Mouse (Mus musculus) limb, embryonic 10.5 days (tissue): Measurements from ENCODE around the gene Man1c1. TPM values are rescaled to one million over a fixed set of nuclear protein-coding genes. Genes with fewer than 3 reads are reported as not detected.

ENCODE experiments used
- DNase-seq: peaks from one replicate; pipeline ENCODE4 v3.0.0-alpha.2; 2017; ENCODE audit warnings: low spot score
- H3K27ac ChIP-seq: fragments of 300-500 bp; sonication (generic); 2 replicates; pipeline ENCODE4 v1.5.1; 2016; ENCODE audit warnings: mild to moderate bottlenecking
- H3K27me3 ChIP-seq: fragments of 300-500 bp; sonication (generic); 2 replicates; pipeline ENCODE4 v1.6.1; 2016; ENCODE audit warnings: low read depth, mild to moderate bottlenecking; ENCODE audit not compliant: poor library complexity, severe bottlenecking
- H3K36me3 ChIP-seq: fragments of 300-500 bp; sonication (generic); 2 replicates; pipeline ENCODE4 v1.6.1; 2016; ENCODE audit warnings: mild to moderate bottlenecking, moderate library complexity
- H3K4me1 ChIP-seq: fragments of 300-500 bp; sonication (generic); 2 replicates; pipeline ENCODE4 v1.6.1; 2016
- H3K4me3 ChIP-seq: fragments of 300-500 bp; sonication (generic); 2 replicates; pipeline ENCODE4 v1.5.1; 2016; ENCODE audit warnings: mild to moderate bottlenecking, moderate library complexity
- H3K9me3 ChIP-seq: fragments of 300-500 bp; sonication (generic); replicated peaks from 2 replicates; pipeline ENCODE4 v1.6.1; 2016; ENCODE audit warnings: mild to moderate bottlenecking
- WGBS: fragments of 180-500 bp; shearing (Covaris S2); methylation state at CpG from one replicate; pipeline ENCODE4 v1.1.7; 2016; 5-methylcytosine and 5-hydroxymethylcytosine counted together
- polyA plus RNA-seq: library from polyadenylated mRNA; unstranded; fragments of >200 nt; fragmentation: Nextera tagmentation; extraction: Ambion mirVana; gene quantifications from 2 replicates; pipeline ENCODE4 v1.2.1, GENCODE M21; 2016

Man1c1 gene
- polyA plus RNA-seq, 1 experiment from 2014 or later: 2.0 TPM

- H3K27me3 ChIP-seq: no peaks in the 10 kb centered on the region
- 87% methylated on average over 5 of the region's 5 CpGs for WGBS
- no peaks in the 10 kb centered on the region for H3K9me3 ChIP-seq
- DNase-seq: no peak
- no peak overlapping the region for H3K27ac ChIP-seq
- H3K4me1 ChIP-seq: no peaks in the 10 kb centered on the region
- H3K36me3 ChIP-seq: peaks cover 98% of the 10 kb centered on the region
- no peak overlapping the region for H3K4me3 ChIP-seq
These were observed 177.9 kb downstream of the Man1c1 start for GRCm38 (mm10) chr4:134526220-134526619.

- Histone ChIP-seq H3K4me3 (no peak overlapping the region), H3K9me3 (no peaks in the 10 kb centered on the region), H3K4me1 (no peaks in the 10 kb centered on the region), H3K36me3 (peaks cover 98% of the 10 kb centered on the region), H3K27me3 (no peaks in the 10 kb centered on the region), H3K27ac (no peak overlapping the region)
- 84% methylated on average over 5 of the region's 5 CpGs for WGBS
- no peak for DNase-seq
These were observed 178.3 kb downstream of the Man1c1 start for GRCm38 (mm10) chr4:134525806-134526205.

GRCm38 (mm10) chr4:134523447-134523846, 180.6 kb downstream of the Man1c1 start:
- Histone ChIP-seq H3K27me3 (no peaks in the 10 kb centered on the region), H3K4me3 (no peak overlapping the region), H3K9me3 (no peaks in the 10 kb centered on the region), H3K4me1 (no peaks in the 10 kb centered on the region), H3K36me3 (peaks cover 94% of the 10 kb centered on the region), H3K27ac (no peak overlapping the region)
- WGBS: 92% methylated on average over 4 of the region's 4 CpGs
- no peak for DNase-seq

- DNase-seq: no peak
- Histone ChIP-seq H3K9me3 (no peaks in the 10 kb centered on the region), H3K4me1 (no peaks in the 10 kb centered on the region; the same call in 1 of the 2 replicates), H3K27me3 (no peaks in the 10 kb centered on the region), H3K36me3 (peaks cover 74% of the 10 kb centered on the region), H3K27ac (no peak overlapping the region), H3K4me3 (no peak overlapping the region)
These were observed 184.8 kb downstream of the Man1c1 start for GRCm38 (mm10) chr4:134519281-134519680.

- Histone ChIP-seq H3K36me3 (peaks cover 73% of the 10 kb centered on the region), H3K27me3 (no peaks in the 10 kb centered on the region), H3K4me3 (no peak overlapping the region), H3K4me1 (no peaks in the 10 kb centered on the region; the same call in 1 of the 2 replicates), H3K9me3 (no peaks in the 10 kb centered on the region), H3K27ac (no peak overlapping the region)
- no peak for DNase-seq
- 92% methylated on average over 4 of the region's 4 CpGs for WGBS
These were observed 185.5 kb downstream of the Man1c1 start for GRCm38 (mm10) chr4:134518541-134518940.

- Histone ChIP-seq H3K9me3 (no peaks in the 10 kb centered on the region), H3K4me1 (peaks cover 5% of the 10 kb centered on the region), H3K27me3 (no peaks in the 10 kb centered on the region), H3K27ac (no peak overlapping the region), H3K4me3 (no peak overlapping the region), H3K36me3 (peaks cover 65% of the 10 kb centered on the region)
- 90% methylated on average over 10 of the region's 10 CpGs for WGBS
- DNase-seq: no peak
These were observed 186.4 kb downstream of the Man1c1 start for GRCm38 (mm10) chr4:134517719-134518118.

- DNase-seq: no peak
- 81% methylated on average over 8 of the region's 8 CpGs for WGBS
- H3K9me3 ChIP-seq: no peaks in the 10 kb centered on the region
- H3K4me1 ChIP-seq: peaks cover 10% of the 10 kb centered on the region
- H3K27me3 ChIP-seq: no peaks in the 10 kb centered on the region
- peaks cover 58% of the 10 kb centered on the region for H3K36me3 ChIP-seq
- H3K27ac ChIP-seq: no peak overlapping the region
- no peak overlapping the region for H3K4me3 ChIP-seq
These were observed 187.1 kb downstream of the Man1c1 start for GRCm38 (mm10) chr4:134516981-134517380.

- DNase-seq: no peak
- WGBS: 85% methylated on average over 7 of the region's 7 CpGs
- Histone ChIP-seq H3K27me3 (no peaks in the 10 kb centered on the region), H3K9me3 (no peaks in the 10 kb centered on the region), H3K4me3 (no peak overlapping the region), H3K27ac (no peak overlapping the region), H3K4me1 (peaks cover 22% of the 10 kb centered on the region), H3K36me3 (peaks cover 45% of the 10 kb centered on the region)
These were observed 188.5 kb downstream of the Man1c1 start for GRCm38 (mm10) chr4:134515614-134516013.

- Histone ChIP-seq H3K27ac (no peak overlapping the region), H3K36me3 (peaks cover 34% of the 10 kb centered on the region), H3K4me1 (peaks cover 22% of the 10 kb centered on the region), H3K27me3 (no peaks in the 10 kb centered on the region), H3K4me3 (no peak overlapping the region), H3K9me3 (no peaks in the 10 kb centered on the region)
- 93% methylated on average over 11 of the region's 11 CpGs for WGBS
- DNase-seq: no peak
These were observed 189.7 kb downstream of the Man1c1 start for GRCm38 (mm10) chr4:134514309-134514930.

GRCm38 (mm10) chr4:134512798-134513197, 191.3 kb downstream of the Man1c1 start:
- peak; percentile 52 for DNase-seq
- Histone ChIP-seq H3K4me3 (peak overlapping the region; percentile 39), H3K27ac (no peak overlapping the region), H3K4me1 (peaks cover 22% of the 10 kb centered on the region), H3K9me3 (no peaks in the 10 kb centered on the region), H3K36me3 (peaks cover 23% of the 10 kb centered on the region), H3K27me3 (no peaks in the 10 kb centered on the region)
- WGBS: 28% methylated on average over 15 of the region's 15 CpGs

- Histone ChIP-seq H3K27me3 (no peaks in the 10 kb centered on the region), H3K4me3 (peak overlapping the region; percentile 76), H3K4me1 (peaks cover 22% of the 10 kb centered on the region), H3K9me3 (no peaks in the 10 kb centered on the region), H3K36me3 (peaks cover 12% of the 10 kb centered on the region), H3K27ac (peak overlapping the region; percentile 94)
- 84% methylated on average over 6 of the region's 6 CpGs for WGBS
- DNase-seq: no peak
These were observed 192.4 kb downstream of the Man1c1 start for GRCm38 (mm10) chr4:134511730-134512129.
